In the genomic region with DNA sequence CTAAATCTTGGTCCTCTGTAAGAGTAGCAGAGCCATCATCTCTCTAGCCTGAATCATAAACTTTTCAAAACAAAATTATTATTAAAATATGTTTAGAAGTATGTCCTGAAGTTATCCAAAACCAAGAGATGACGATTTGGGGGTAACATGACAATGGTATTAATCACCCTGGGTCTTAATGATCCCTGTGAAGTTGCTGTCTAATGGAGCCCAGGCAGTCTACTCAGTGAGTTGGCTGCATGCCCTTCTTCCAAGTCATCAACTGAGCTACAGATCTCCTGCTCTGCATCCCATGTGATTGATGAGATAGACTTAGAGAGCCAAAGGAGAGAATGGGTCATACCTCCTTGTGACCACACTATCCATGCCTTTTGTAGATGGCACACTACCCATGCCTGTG, we compare ENCODE assay signal across 20 mouse cellular contexts.
"Had no signal": no experiment of that assay in that cellular context is flagged by ENCODE, and none has a peak within 500 bp of the region (broad histone marks: within the 10 kb centered on the region; RNA-seq: fewer than 3 reads in every experiment).

No protein-coding gene starts in this region.

- ATAC-seq: liver, postnatal 0 days; lung, postnatal 0 days; midbrain, embryonic 13.5 days; midbrain, embryonic 15.5 days had no signal

- H3K9ac ChIP-seq: liver, embryonic 15.5 days; liver, postnatal 0 days; lung, embryonic 15.5 days; midbrain, embryonic 13.5 days; midbrain, embryonic 15.5 days; neural tube, embryonic 13.5 days; neural tube, embryonic 15.5 days; stomach, embryonic 15.5 days had no signal

- H3K4me1 ChIP-seq: liver, embryonic 15.5 days; lung, embryonic 15.5 days; megakaryocyte, embryonic 14.5 days; stomach, embryonic 15.5 days had no signal

- H3K27me3 ChIP-seq: liver, embryonic 15.5 days; lung, embryonic 15.5 days; megakaryocyte, embryonic 14.5 days; midbrain, embryonic 13.5 days; midbrain, embryonic 15.5 days; neural tube, embryonic 13.5 days; neural tube, embryonic 15.5 days; stomach, embryonic 15.5 days had no signal

- H3K4me2 ChIP-seq: liver, embryonic 15.5 days; lung, embryonic 15.5 days; midbrain, embryonic 13.5 days; midbrain, embryonic 15.5 days; neural tube, embryonic 13.5 days; neural tube, embryonic 15.5 days; stomach, embryonic 15.5 days had no signal

- H3K4me3 ChIP-seq: liver, embryonic 15.5 days; lung, embryonic 15.5 days; megakaryocyte, embryonic 14.5 days; midbrain, embryonic 13.5 days; midbrain, embryonic 15.5 days; neural tube, embryonic 13.5 days; neural tube, embryonic 15.5 days; stomach, embryonic 15.5 days had no signal

- H3K27ac ChIP-seq: liver, embryonic 15.5 days; lung, embryonic 15.5 days; macrophage; midbrain, embryonic 13.5 days; midbrain, embryonic 15.5 days; neural tube, embryonic 13.5 days; neural tube, embryonic 15.5 days; stomach, embryonic 15.5 days; stomach, postnatal 0 days had no signal

- H3K9me3 ChIP-seq: liver, embryonic 15.5 days; lung, embryonic 15.5 days; midbrain, embryonic 15.5 days; neural tube, embryonic 15.5 days; stomach, embryonic 15.5 days had no signal

- DNase-seq: liver, postnatal 0 days; lung, adult 2 months; lung, postnatal 14 days; lung, postnatal 36 days; retina, postnatal 1 day; right cerebral cortex, adult 18-20 months; thymus, adult 2 months; thymus, postnatal 25 days; thymus, postnatal 4 days had no signal

- H3K36me3 ChIP-seq: liver, embryonic 15.5 days; lung, embryonic 15.5 days; midbrain, embryonic 13.5 days; midbrain, embryonic 15.5 days; neural tube, embryonic 15.5 days; stomach, embryonic 15.5 days had no signal
